Mouse (Mus musculus): ENCODE results near the gene Sel1l2. TPM values are rescaled to one million over a fixed set of nuclear protein-coding genes. Genes with fewer than 3 reads are reported as not detected.
"Not testable (repeated sequence)": the region's sequence is repeated elsewhere in the genome, so short reads cannot be mapped to it uniquely, and the experiment has no call there.

Gene Sel1l2
- total RNA-seq, 2 experiments from 2014 or later, result not detected

- DNase-seq (ENCODE audit: low spot score in 2 of 2), result no peak
Measured at GRCm38 (mm10) chr2:140215415-140215814, 174.1 kb downstream of the Sel1l2 start.

DNA sequence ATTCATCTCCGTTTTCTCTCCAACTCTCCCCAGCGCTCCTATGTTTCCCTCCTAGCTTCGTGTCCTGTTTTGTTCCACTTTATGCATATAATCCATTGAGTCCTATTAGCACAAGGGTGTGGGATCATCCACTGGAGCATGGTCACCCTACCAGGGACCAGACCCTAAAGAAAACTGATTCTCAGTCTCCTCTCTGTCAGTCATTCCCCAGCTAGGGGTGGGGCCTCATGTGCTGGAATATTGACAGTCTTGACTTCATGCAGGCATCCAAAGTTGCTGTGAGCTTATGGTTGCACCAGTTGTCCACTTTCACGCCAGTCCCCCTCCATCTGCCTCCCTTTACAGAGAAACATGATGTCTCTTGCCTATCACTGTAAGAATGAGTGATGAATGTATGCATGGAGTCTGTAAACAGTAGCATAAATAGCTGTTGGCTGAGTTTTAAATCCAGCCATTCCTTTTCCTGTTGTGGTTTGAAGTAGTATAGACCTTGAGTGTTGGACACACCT, 174.9 kb downstream of the Sel1l2 start:
- no peak for DNase-seq (ENCODE audit: low spot score in 2 of 2)

DNA sequence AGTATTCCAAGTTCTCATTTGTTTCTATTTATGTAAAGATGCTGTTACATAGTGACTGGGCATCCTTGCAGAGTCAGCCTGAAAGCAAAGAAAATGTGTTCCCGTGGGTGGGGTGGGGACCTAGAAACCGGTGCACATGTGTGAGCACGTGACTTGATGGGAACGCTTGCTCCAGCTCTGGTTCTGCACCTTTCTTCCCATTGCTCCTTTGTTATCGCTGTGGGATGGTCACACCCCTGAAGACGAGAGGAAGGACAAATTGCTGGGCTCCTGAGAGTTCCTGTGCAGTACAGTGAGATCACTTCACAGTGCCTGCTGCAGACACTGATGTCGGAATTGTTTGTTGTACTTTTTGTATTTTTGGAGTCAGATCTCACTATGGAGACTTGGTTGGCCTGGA, 185.8 kb downstream of the Sel1l2 start:
- no peak for DNase-seq (ENCODE audit: low spot score in 2 of 2)

DNA sequence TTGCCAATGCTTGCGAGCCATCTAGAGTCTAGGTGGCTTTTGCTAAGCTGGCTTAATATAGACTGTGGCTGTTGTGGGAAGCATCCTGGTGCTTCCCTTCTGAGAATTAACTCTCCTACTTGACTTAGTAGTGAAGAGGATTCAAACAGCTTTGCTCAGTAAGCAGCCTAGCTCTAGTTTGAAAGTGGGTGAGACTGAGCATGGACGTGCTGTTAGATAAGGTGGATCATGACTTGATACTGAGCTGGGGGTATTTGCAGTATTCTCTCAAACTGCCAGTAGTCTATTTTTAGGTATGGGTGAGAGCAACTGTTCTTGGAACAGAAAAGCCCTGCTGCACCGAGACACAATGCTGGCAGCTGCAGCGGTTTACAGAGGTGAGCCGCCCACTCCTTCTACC, 186.9 kb downstream of the Sel1l2 start:
- no peak for DNase-seq (ENCODE audit: low spot score in 2 of 2)

DNA sequence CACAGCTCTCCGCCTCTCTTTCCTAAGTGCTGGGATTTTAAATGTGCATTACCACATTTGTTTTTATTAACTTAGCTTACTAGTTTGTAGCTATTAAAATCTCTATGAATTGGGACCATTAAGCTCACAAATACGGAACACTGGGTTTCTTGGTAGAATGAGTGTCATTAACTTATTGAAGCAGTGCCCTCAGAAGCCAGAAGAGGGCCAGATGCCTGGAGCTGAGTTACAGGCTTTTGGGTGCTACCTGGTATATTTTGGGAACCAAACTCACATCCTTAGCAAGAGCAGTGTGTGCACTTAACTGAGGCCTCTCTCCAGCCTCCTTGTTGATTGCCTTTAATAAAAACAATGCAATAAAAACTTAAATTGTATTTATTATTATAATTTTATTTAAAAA, 188.8 kb downstream of the Sel1l2 start:
- DNase-seq (ENCODE audit: low spot score in 2 of 2), result no peak

DNA sequence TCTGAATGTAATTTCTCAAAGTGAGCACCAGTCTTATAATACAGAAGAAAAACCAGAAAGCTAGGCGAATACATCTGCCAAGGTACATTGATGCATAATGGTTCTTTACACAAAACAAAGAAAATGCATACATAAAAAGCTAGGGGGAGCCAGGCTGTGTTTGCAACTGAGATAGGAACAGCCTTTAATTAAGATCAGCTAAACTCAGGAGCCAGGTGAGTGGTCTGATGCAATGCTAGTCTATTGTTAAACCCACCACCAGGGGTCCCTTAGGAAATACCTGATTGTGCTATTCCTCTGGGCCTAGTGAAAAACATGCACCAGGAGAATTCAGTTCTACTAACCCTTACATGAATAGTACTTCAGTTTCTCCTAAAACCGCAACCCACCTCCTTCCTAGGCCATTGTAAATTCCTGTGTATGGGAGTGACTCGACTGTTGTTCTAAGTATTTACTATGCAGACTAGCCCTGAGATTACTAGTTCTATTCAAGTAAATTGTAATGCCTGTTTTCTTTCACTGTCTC, 203.8 kb downstream of the Sel1l2 start:
- not testable (repeated sequence) for DNase-seq (ENCODE audit: low spot score in 2 of 2)

Other genes starting within 250 kb of the Sel1l2 start
- gene Gm17374, start 237.7 kb downstream of the Sel1l2 start, total RNA-seq (2021), result not detected
- gene Esf1, start 219.1 kb downstream of the Sel1l2 start, total RNA-seq (2021), result 10 to 100 TPM; 21.4 to 22.6 TPM
- gene Ndufaf5, start 219.1 kb downstream of the Sel1l2 start, total RNA-seq (2021), result 10 to 100 TPM; 51.7 to 53.3 TPM
- 10 to 100 TPM; 58.4 to 70.5 TPM for gene Macrod2, start 5.6 kb upstream of the Sel1l2 start, total RNA-seq (2021)